Mouse (Mus musculus): ENCODE measurements around the gene Gm42421.

The Gm42421 gene

GRCm38 (mm10) chr5:143927875-143928274, at the start of gene Gm42421:
Gene Gm42421, plus strand, starts transcription at chr5:143928175.
- no peak for DNase-seq (ENCODE audit: low spot score)

- no peak for DNase-seq (ENCODE audit: low spot score)
These were observed 42.7 kb upstream of the Gm42421 start for GRCm38 (mm10) chr5:143885274-143885673.

- DNase-seq (ENCODE audit: low spot score), result no peak
These were observed 37.2 kb upstream of the Gm42421 start for GRCm38 (mm10) chr5:143890741-143891140.

- DNase-seq (ENCODE audit: low spot score), result no peak
These were observed 35.6 kb upstream of the Gm42421 start for GRCm38 (mm10) chr5:143892255-143892886.

- DNase-seq (ENCODE audit: low spot score), result no peak
These were observed 34.6 kb upstream of the Gm42421 start for GRCm38 (mm10) chr5:143893396-143893795.

- no peak for DNase-seq (ENCODE audit: low spot score)
These were observed 30.2 kb upstream of the Gm42421 start, which contains the start of gene Ankrd61 for GRCm38 (mm10) chr5:143897635-143898330. Gene Ankrd61, minus strand, starts transcription at chr5:143897685.

GRCm38 (mm10) chr5:143902111-143902510, 25.9 kb upstream of the Gm42421 start:
- no peak for DNase-seq (ENCODE audit: low spot score)

GRCm38 (mm10) chr5:143903813-143904212, 24.2 kb upstream of the Gm42421 start:
- no peak for DNase-seq (ENCODE audit: low spot score)

GRCm38 (mm10) chr5:143906429-143906828, 21.5 kb upstream of the Gm42421 start:
- DNase-seq (ENCODE audit: low spot score), result no peak

GRCm38 (mm10) chr5:143908926-143909325, 19.0 kb upstream of the Gm42421 start:
- no peak for DNase-seq (ENCODE audit: low spot score)

- DNase-seq (ENCODE audit: low spot score), result peak; percentile 92
These were observed 18.3 kb upstream of the Gm42421 start, which contains the start of the genes Aimp2 and Pms2 for GRCm38 (mm10) chr5:143909417-143910400. Gene Aimp2, minus strand, starts transcription at chr5:143909847. Gene Pms2, plus strand, starts transcription at chr5:143909964.

GRCm38 (mm10) chr5:143916221-143916620, 11.8 kb upstream of the Gm42421 start:
- no peak for DNase-seq (ENCODE audit: low spot score)

GRCm38 (mm10) chr5:143917418-143917817, 10.6 kb upstream of the Gm42421 start:
- DNase-seq (ENCODE audit: low spot score), result peak; percentile 40

GRCm38 (mm10) chr5:143918120-143918519, 9.9 kb upstream of the Gm42421 start:
- no peak for DNase-seq (ENCODE audit: low spot score)

GRCm38 (mm10) chr5:143924781-143925452, 3.1 kb upstream of the Gm42421 start:
- DNase-seq (ENCODE audit: low spot score), result peak; percentile 35

GRCm38 (mm10) chr5:143929291-143929690, 1.3 kb downstream of the Gm42421 start:
- no peak for DNase-seq (ENCODE audit: low spot score)

GRCm38 (mm10) chr5:143930656-143931055, 2.7 kb downstream of the Gm42421 start:
- DNase-seq (ENCODE audit: low spot score), result no peak

- no peak for DNase-seq (ENCODE audit: low spot score)
These were observed 4.0 kb downstream of the Gm42421 start for GRCm38 (mm10) chr5:143931863-143932580.

- no peak for DNase-seq (ENCODE audit: low spot score)
These were observed 4.9 kb downstream of the Gm42421 start, which contains the start of gene Rsph10b for GRCm38 (mm10) chr5:143932831-143933230. Gene Rsph10b, plus strand, starts transcription at chr5:143933035.

GRCm38 (mm10) chr5:143933414-143933813, 5.4 kb downstream of the Gm42421 start:
- no peak for DNase-seq (ENCODE audit: low spot score)

GRCm38 (mm10) chr5:143933875-143934274, 5.9 kb downstream of the Gm42421 start:
- no peak for DNase-seq (ENCODE audit: low spot score)
